Mouse (Mus musculus): ENCODE measurements around the gene Psmd3.
"Not testable (repeated sequence)": the region's sequence is repeated elsewhere in the genome, so short reads cannot be mapped to it uniquely, and the experiment has no call there.

Psmd3 gene

GRCm38 (mm10) chr11:98717904-98718303, 35.5 kb downstream of the Psmd3 start:
- peak; percentile 78 for DNase-seq (ENCODE audit: low read depth, low spot score)

GRCm38 (mm10) chr11:98720756-98721155, 38.4 kb downstream of the Psmd3 start:
- no peak for DNase-seq (ENCODE audit: low read depth, low spot score)

- DNase-seq (ENCODE audit: low read depth, low spot score) = no peak
These were observed 39.3 kb downstream of the Psmd3 start for GRCm38 (mm10) chr11:98721458-98722226.

- DNase-seq (ENCODE audit: low read depth, low spot score) = no peak
These were observed 40.7 kb downstream of the Psmd3 start for GRCm38 (mm10) chr11:98723098-98723497.

GRCm38 (mm10) chr11:98725926-98726506, 43.7 kb downstream of the Psmd3 start:
- DNase-seq (ENCODE audit: low read depth, low spot score) = no peak

GRCm38 (mm10) chr11:98729119-98729588, 46.8 kb downstream of the Psmd3 start, which contains the start of gene Med24:
TSS of gene Med24 (minus strand) at chr11:98729435.
- peak; percentile 93 for DNase-seq (ENCODE audit: low read depth, low spot score)

- DNase-seq (ENCODE audit: low read depth, low spot score) = no peak
These were observed 48.4 kb downstream of the Psmd3 start for GRCm38 (mm10) chr11:98730727-98731126.

- peak; percentile 84 for DNase-seq (ENCODE audit: low read depth, low spot score)
These were observed 48.8 kb downstream of the Psmd3 start for GRCm38 (mm10) chr11:98731134-98731533.

- no peak for DNase-seq (ENCODE audit: low read depth, low spot score)
These were observed 51.7 kb downstream of the Psmd3 start for GRCm38 (mm10) chr11:98734020-98734419.

GRCm38 (mm10) chr11:98735111-98735510, 52.8 kb downstream of the Psmd3 start:
- DNase-seq (ENCODE audit: low read depth, low spot score) = no peak

GRCm38 (mm10) chr11:98736176-98736575, 53.8 kb downstream of the Psmd3 start:
- no peak for DNase-seq (ENCODE audit: low read depth, low spot score)

- not testable (repeated sequence) for DNase-seq (ENCODE audit: low read depth, low spot score)
These were observed 54.9 kb downstream of the Psmd3 start for GRCm38 (mm10) chr11:98737220-98737619.

GRCm38 (mm10) chr11:98738428-98738911, 56.1 kb downstream of the Psmd3 start:
- DNase-seq (ENCODE audit: low read depth, low spot score) = peak; percentile 81

- DNase-seq (ENCODE audit: low read depth, low spot score) = no peak
These were observed 56.6 kb downstream of the Psmd3 start for GRCm38 (mm10) chr11:98738925-98739324.

GRCm38 (mm10) chr11:98740026-98740392, 57.7 kb downstream of the Psmd3 start:
- no peak for DNase-seq (ENCODE audit: low read depth, low spot score)

- DNase-seq (ENCODE audit: low read depth, low spot score) = no peak
These were observed 58.2 kb downstream of the Psmd3 start, which contains the start of gene Thra for GRCm38 (mm10) chr11:98740393-98741050. TSS of gene Thra (plus strand) at chr11:98740638.

GRCm38 (mm10) chr11:98741051-98741620, 58.8 kb downstream of the Psmd3 start:
- DNase-seq (ENCODE audit: low read depth, low spot score) = no peak

GRCm38 (mm10) chr11:98741622-98742396, 59.5 kb downstream of the Psmd3 start:
- no peak for DNase-seq (ENCODE audit: low read depth, low spot score)

- no peak for DNase-seq (ENCODE audit: low read depth, low spot score)
These were observed 60.3 kb downstream of the Psmd3 start for GRCm38 (mm10) chr11:98742397-98743291.
